In genomic region chr3:108588446-108588845, GRCm38 (mm10) we compare ENCODE assay signal across 27 mouse cellular contexts. TPM values are rescaled to one million over a fixed set of nuclear protein-coding genes. Genes with fewer than 3 reads are reported as not detected.
DNase-seq lines count a peak whose midpoint lies in the region; ATAC-seq and TF ChIP-seq lines count a peak whose summit lies in the region.
"Had no signal": no experiment of that assay in that cellular context is flagged by ENCODE, and none has a peak within 500 bp of the region (broad histone marks: within the 10 kb centered on the region; RNA-seq: fewer than 3 reads in every experiment).

No protein-coding gene starts in this region.

- no peak for DNase-seq in forebrain, embryonic 11.5 days (ENCODE audit: low spot score)
- DNase-seq in hindbrain, postnatal 0 days (ENCODE audit: low spot score): peak; percentile 62
- no peak for DNase-seq in hindbrain, embryonic 10.5 days (ENCODE audit: low spot score)
- peak; percentile 92 for DNase-seq in R1 (ENCODE audit: low read depth, low spot score)
- no peak for DNase-seq in lung, postnatal 36 days
- DNase-seq: adrenal gland, postnatal 14 days; cerebellum, adult 8-10 months; gastrocnemius, postnatal 14 days; heart, adult 18-20 months; heart, postnatal 10 days; kidney, adult 9 months; kidney, postnatal 14 days; thymus, adult 2 months; thymus, postnatal 4 days had no signal

- H3K9ac ChIP-seq in forebrain, embryonic 13.5 days: no peak overlapping the region
- H3K9ac ChIP-seq in forebrain, embryonic 11.5 days (ENCODE audit: low read length): no peak overlapping the region
- no peak overlapping the region for H3K9ac ChIP-seq in hindbrain, postnatal 0 days (replicated peaks; ENCODE audit: low read length)
- H3K9ac ChIP-seq in ES-Bruce4 (ENCODE audit: low read depth, poor library complexity, severe bottlenecking): no peak overlapping the region
- H3K9ac ChIP-seq: heart, embryonic 12.5 days had no signal

- H3K4me1 ChIP-seq in forebrain, embryonic 13.5 days: peaks cover 16% of the 10 kb centered on the region
- H3K4me1 ChIP-seq in forebrain, embryonic 11.5 days (replicated peaks; ENCODE audit: control insufficient read depth, insufficient read depth, low read length): no peaks in the 10 kb centered on the region
- H3K4me1 ChIP-seq in hindbrain, postnatal 0 days (ENCODE audit: insufficient read depth, low read length): no peaks in the 10 kb centered on the region
- H3K4me1 ChIP-seq in hindbrain, embryonic 10.5 days (replicated peaks): peaks cover 22% of the 10 kb centered on the region
- no peaks in the 10 kb centered on the region for H3K4me1 ChIP-seq in ES-Bruce4 (ENCODE audit: control insufficient read depth, insufficient read depth, low read length)

- TF ChIP-seq CTCF in hindbrain, postnatal 0 days (IDR thresholded peaks at IDR 0.05; ENCODE audit: low read depth): no peak
- TF ChIP-seq CTCF in ES-Bruce4 (IDR thresholded peaks at IDR 0.05; ENCODE audit: low read depth, low read length): no peak

- no peaks in the 10 kb centered on the region for H3K27me3 ChIP-seq in forebrain, embryonic 13.5 days
- H3K27me3 ChIP-seq in forebrain, embryonic 11.5 days (ENCODE audit: control insufficient read depth, insufficient read depth, low read length): no peaks in the 10 kb centered on the region
- no peaks in the 10 kb centered on the region for H3K27me3 ChIP-seq in hindbrain, postnatal 0 days (ENCODE audit: insufficient read depth, low read length)
- H3K27me3 ChIP-seq in hindbrain, embryonic 10.5 days (ENCODE audit: insufficient read depth, poor library complexity, severe bottlenecking): no peaks in the 10 kb centered on the region
- H3K27me3 ChIP-seq in ES-Bruce4 (ENCODE audit: control insufficient read depth, insufficient read depth, low read length, poor library complexity, severe bottlenecking): no peaks in the 10 kb centered on the region; the same call in 1 of the 2 replicates
- H3K27me3 ChIP-seq: heart, embryonic 12.5 days had no signal

- no peak for ATAC-seq in forebrain, embryonic 13.5 days
- no peak for ATAC-seq in forebrain, embryonic 11.5 days (replicated peaks; ENCODE audit: low FRiP score)
- no peak for ATAC-seq in hindbrain, postnatal 0 days
- ATAC-seq: hindbrain, embryonic 16.5 days; intestine, embryonic 16.5 days had no signal

- H3K36me3 ChIP-seq in forebrain, embryonic 13.5 days (ENCODE audit: poor library complexity, severe bottlenecking): no peaks in the 10 kb centered on the region
- H3K36me3 ChIP-seq in forebrain, embryonic 11.5 days (ENCODE audit: control insufficient read depth, insufficient read depth, low read length): no peaks in the 10 kb centered on the region
- H3K36me3 ChIP-seq in hindbrain, postnatal 0 days (ENCODE audit: insufficient read depth, low read length): no peaks in the 10 kb centered on the region
- peaks cover 7% of the 10 kb centered on the region; the same call in 1 of the 2 replicates for H3K36me3 ChIP-seq in hindbrain, embryonic 10.5 days
- no peaks in the 10 kb centered on the region for H3K36me3 ChIP-seq in ES-Bruce4 (ENCODE audit: control insufficient read depth, insufficient read depth, low read length, poor library complexity, severe bottlenecking)
- H3K36me3 ChIP-seq: G1E; heart, embryonic 12.5 days had no signal

- no peaks in the 10 kb centered on the region for H3K9me3 ChIP-seq in forebrain, embryonic 13.5 days (replicated peaks)
- no peaks in the 10 kb centered on the region for H3K9me3 ChIP-seq in forebrain, embryonic 11.5 days (ENCODE audit: control insufficient read depth, low read length)
- no peaks in the 10 kb centered on the region for H3K9me3 ChIP-seq in hindbrain, postnatal 0 days (ENCODE audit: low read length)
- H3K9me3 ChIP-seq in hindbrain, embryonic 10.5 days: no peaks in the 10 kb centered on the region
- H3K9me3 ChIP-seq in ES-Bruce4 (replicated peaks; ENCODE audit: control insufficient read depth, insufficient read depth, low read length, poor library complexity, severe bottlenecking): no peaks in the 10 kb centered on the region
- H3K9me3 ChIP-seq: embryonic facial prominence, embryonic 10.5 days; G1E; heart, embryonic 12.5 days had no signal

- H3K27ac ChIP-seq in forebrain, embryonic 13.5 days: peak overlapping the region; percentile 40; the same call in 1 of the 2 replicates
- no peak overlapping the region for H3K27ac ChIP-seq in forebrain, embryonic 11.5 days (ENCODE audit: low read depth, low read length)
- no peak overlapping the region for H3K27ac ChIP-seq in hindbrain, postnatal 0 days
- H3K27ac ChIP-seq in hindbrain, embryonic 10.5 days: no peak overlapping the region; the same call in 1 of the 2 replicates
- peak overlapping the region; percentile 83 for H3K27ac ChIP-seq in ES-Bruce4 (ENCODE audit: insufficient read depth, low read length)
- H3K27ac ChIP-seq: embryonic facial prominence, embryonic 10.5 days; macrophage had no signal

- no peak for TF ChIP-seq POLR2A in ES-Bruce4 (IDR thresholded peaks at IDR 0.05; ENCODE audit: insufficient read depth, low read length)

- H3K4me2 ChIP-seq in forebrain, embryonic 13.5 days: no peak overlapping the region
- no peak overlapping the region for H3K4me2 ChIP-seq in forebrain, embryonic 11.5 days (ENCODE audit: low read depth, low read length, severe bottlenecking)
- no peak overlapping the region for H3K4me2 ChIP-seq in hindbrain, postnatal 0 days (ENCODE audit: low read depth, low read length)
- H3K4me2 ChIP-seq: heart, embryonic 12.5 days had no signal

- no peak overlapping the region for H3K4me3 ChIP-seq in forebrain, embryonic 13.5 days
- H3K4me3 ChIP-seq in forebrain, embryonic 11.5 days (ENCODE audit: low read depth, low read length): no peak overlapping the region
- no peak overlapping the region for H3K4me3 ChIP-seq in hindbrain, postnatal 0 days (ENCODE audit: low read length)
- no peak overlapping the region for H3K4me3 ChIP-seq in hindbrain, embryonic 10.5 days
- no peak overlapping the region for H3K4me3 ChIP-seq in ES-Bruce4 (ENCODE audit: low read depth, low read length)
- H3K4me3 ChIP-seq: embryonic facial prominence, embryonic 10.5 days; heart, embryonic 12.5 days had no signal

- WGBS in forebrain, embryonic 13.5 days: 33% methylated on average over 2 of the region's 2 CpGs
- WGBS in forebrain, embryonic 11.5 days: 36% methylated on average over 2 of the region's 2 CpGs
- 18% methylated on average over 2 of the region's 2 CpGs for WGBS in hindbrain, postnatal 0 days
- WGBS in hindbrain, embryonic 10.5 days: 39% methylated on average over 2 of the region's 2 CpGs

- peak; percentile 61; the same call in 1 of the 2 replicates for TF ChIP-seq EP300 in ES-Bruce4 (IDR thresholded peaks at IDR 0.05; ENCODE audit: insufficient read depth, low read depth, low read length)

RNA-seq across cellular contexts. Expression of gene Wdr47, which starts 2.6 kb away (rescaled TPM):
- polyA plus RNA-seq in forebrain, embryonic 13.5 days (2015; fragmentation: Nextera tagmentation; extraction: Ambion mirVana): 70.8 and 72.9 TPM in 2 replicates
- 30.1 and 32.2 TPM in 2 replicates for polyA plus RNA-seq in forebrain, embryonic 11.5 days (2014; fragmentation: Nextera tagmentation; extraction: Ambion mirVana)
- total RNA-seq in hindbrain, postnatal 0 days (2014; rRNA removed): 64.7 and 65.9 TPM in 2 replicates
- polyA plus RNA-seq in hindbrain, postnatal 0 days (2015; fragmentation: Nextera tagmentation; extraction: Ambion mirVana): 65.9 and 70.5 TPM in 2 replicates
- 22.6 and 35.1 TPM in 2 replicates for polyA plus RNA-seq in hindbrain, embryonic 10.5 days (2016; fragmentation: Nextera tagmentation; extraction: Ambion mirVana)
- polyA plus RNA-seq in ES-Bruce4 (2011; ENCODE audit: insufficient read depth, insufficient read length, low read depth, missing spikeins): 10.9 and 12.6 TPM in 2 replicates

RNA-seq across cellular contexts. Expression of gene Taf13, which starts 16.9 kb away (rescaled TPM):
- 57.7 and 58.4 TPM in 2 replicates for polyA plus RNA-seq in forebrain, embryonic 13.5 days (2015; fragmentation: Nextera tagmentation; extraction: Ambion mirVana)
- polyA plus RNA-seq in forebrain, embryonic 11.5 days (2014; fragmentation: Nextera tagmentation; extraction: Ambion mirVana): 55.3 and 63.1 TPM in 2 replicates
- total RNA-seq in hindbrain, postnatal 0 days (2014; rRNA removed): 7.7 and 12.4 TPM in 2 replicates
- polyA plus RNA-seq in hindbrain, postnatal 0 days (2015; fragmentation: Nextera tagmentation; extraction: Ambion mirVana): 38.9 and 46.7 TPM in 2 replicates
- polyA plus RNA-seq in hindbrain, embryonic 10.5 days (2016; fragmentation: Nextera tagmentation; extraction: Ambion mirVana): 64.2 and 67.8 TPM in 2 replicates
- 21.5 and 28.4 TPM in 2 replicates for polyA plus RNA-seq in ES-Bruce4 (2011; ENCODE audit: insufficient read depth, insufficient read length, low read depth, missing spikeins)

RNA-seq across cellular contexts. Expression of gene Tmem167b, which starts 26.2 kb away (rescaled TPM):
- polyA plus RNA-seq in forebrain, embryonic 13.5 days (2015; fragmentation: Nextera tagmentation; extraction: Ambion mirVana): 59.5 and 61.9 TPM in 2 replicates
- polyA plus RNA-seq in forebrain, embryonic 11.5 days (2014; fragmentation: Nextera tagmentation; extraction: Ambion mirVana): 49.4 and 53.3 TPM in 2 replicates
- total RNA-seq in hindbrain, postnatal 0 days (2014; rRNA removed): 31.9 and 38.9 TPM in 2 replicates
- 38.9 and 41.4 TPM in 2 replicates for polyA plus RNA-seq in hindbrain, postnatal 0 days (2015; fragmentation: Nextera tagmentation; extraction: Ambion mirVana)
- 37.7 and 42.4 TPM in 2 replicates for polyA plus RNA-seq in hindbrain, embryonic 10.5 days (2016; fragmentation: Nextera tagmentation; extraction: Ambion mirVana)
- 22.7 and 25.5 TPM in 2 replicates for polyA plus RNA-seq in ES-Bruce4 (2011; ENCODE audit: insufficient read depth, insufficient read length, low read depth, missing spikeins)

RNA-seq across cellular contexts. Expression of gene 5330417C22Rik, which starts 52.1 kb away (rescaled TPM):
- polyA plus RNA-seq in forebrain, embryonic 13.5 days (2015; fragmentation: Nextera tagmentation; extraction: Ambion mirVana): 4.3 and 6.4 TPM in 2 replicates
- polyA plus RNA-seq in forebrain, embryonic 11.5 days (2014; fragmentation: Nextera tagmentation; extraction: Ambion mirVana): 2.2 and 2.8 TPM in 2 replicates
- total RNA-seq in hindbrain, postnatal 0 days (2014; rRNA removed): 10.2 and 10.7 TPM in 2 replicates
- 13.5 and 17.3 TPM in 2 replicates for polyA plus RNA-seq in hindbrain, postnatal 0 days (2015; fragmentation: Nextera tagmentation; extraction: Ambion mirVana)
- 1.4 and 2.3 TPM in 2 replicates for polyA plus RNA-seq in hindbrain, embryonic 10.5 days (2016; fragmentation: Nextera tagmentation; extraction: Ambion mirVana)
- polyA plus RNA-seq in ES-Bruce4 (2011; ENCODE audit: insufficient read depth, insufficient read length, low read depth, missing spikeins): 0.43 TPM in 1 of 2 replicates, not detected in the other
- polyA plus RNA-seq: G1E, macrophage had no signal

RNA-seq across cellular contexts. Expression of gene 1700013F07Rik, which starts 54.5 kb away (rescaled TPM):
- polyA plus RNA-seq in forebrain, embryonic 13.5 days (2015; fragmentation: Nextera tagmentation; extraction: Ambion mirVana): 0.92 and 1.1 TPM in 2 replicates
- polyA plus RNA-seq in forebrain, embryonic 11.5 days (2014; fragmentation: Nextera tagmentation; extraction: Ambion mirVana): 0.63 and 0.68 TPM in 2 replicates
- 1.3 and 6.7 TPM in 2 replicates for total RNA-seq in hindbrain, postnatal 0 days (2014; rRNA removed)
- polyA plus RNA-seq in hindbrain, postnatal 0 days (2015; fragmentation: Nextera tagmentation; extraction: Ambion mirVana): 3.1 and 3.2 TPM in 2 replicates
- polyA plus RNA-seq in hindbrain, embryonic 10.5 days (2016; fragmentation: Nextera tagmentation; extraction: Ambion mirVana): 0.50 and 2.6 TPM in 2 replicates
- not detected in 2 replicates for polyA plus RNA-seq in ES-Bruce4 (2011; ENCODE audit: insufficient read depth, insufficient read length, low read depth, missing spikeins)
- total RNA-seq: adrenal gland, postnatal 14 days; G1E; gastrocnemius, postnatal 14 days; heart, adult 18-20 months; heart, postnatal 10 days; liver, adult 2 months had no signal
- polyA plus RNA-seq: embryonic facial prominence, embryonic 10.5 days; G1E; heart, embryonic 12.5 days; intestine, embryonic 16.5 days; limb, embryonic 11.5 days; liver, adult 2 months; liver, embryonic 16.5 days; macrophage; small intestine, adult 2 months; stomach, embryonic 16.5 days had no signal

Comparison
In these comparisons a context has a peak if more than half of its experiments do, and no peak if none do; other contexts are left out.
1. H3K27ac ChIP-seq: peak in forebrain, embryonic 13.5 days (single experiment) and ES-Bruce4 (single experiment); none in forebrain, embryonic 11.5 days (single experiment), hindbrain, postnatal 0 days (single experiment) and hindbrain, embryonic 10.5 days (single experiment).
2. DNase-seq: peak in hindbrain, postnatal 0 days (single experiment) and R1 (single experiment); none in forebrain, embryonic 11.5 days (single experiment), hindbrain, embryonic 10.5 days (single experiment) and lung, postnatal 36 days (single experiment).